Mouse (Mus musculus) forebrain, postnatal 0 days (tissue): ENCODE measurements around the gene Ndufaf2. TPM values are rescaled to one million over a fixed set of nuclear protein-coding genes. Genes with fewer than 3 reads are reported as not detected.

Source experiments
- ATAC-seq: fragments of 200-750 bp; cut with Nextera tagmentation; 2 replicates; pipeline ENCODE4 v1.8.0; 2017; ENCODE audit warnings: mild to moderate bottlenecking, moderate library complexity
- DNase-seq: peaks from one replicate; pipeline ENCODE4 v3.0.0-alpha.2; 2015
- H3K27ac ChIP-seq: fragments of 300-500 bp; sonication (generic); 2 replicates; pipeline ENCODE4 v1.5.1; 2014; ENCODE audit warnings: low read depth, mild to moderate bottlenecking, antibody characterized with exemption, low read length, moderate library complexity, mixed read lengths
- H3K27me3 ChIP-seq: fragments of 300-500 bp; sonication (generic); 2 replicates; pipeline ENCODE4 v1.6.1; 2014; ENCODE audit warnings: mild to moderate bottlenecking, low read length, mixed read lengths; ENCODE audit not compliant: insufficient read depth
- H3K36me3 ChIP-seq: fragments of 300-500 bp; sonication (generic); 2 replicates; pipeline ENCODE4 v1.6.1; 2014; ENCODE audit warnings: mild to moderate bottlenecking, moderate library complexity; ENCODE audit not compliant: insufficient read depth
- H3K4me1 ChIP-seq: fragments of 300-500 bp; sonication (generic); 2 replicates; pipeline ENCODE4 v1.6.1; 2014; ENCODE audit warnings: antibody characterized with exemption; ENCODE audit not compliant: insufficient read depth
- H3K4me2 ChIP-seq: fragments of 300-500 bp; sonication (generic); 2 replicates; pipeline ENCODE4 v1.6.1; 2014; ENCODE audit warnings: low read depth, mild to moderate bottlenecking, moderate library complexity
- H3K4me3 ChIP-seq: fragments of 300-500 bp; sonication (generic); 2 replicates; pipeline ENCODE4 v1.5.1; 2014; ENCODE audit warnings: low read depth, low read length, mixed read lengths
- H3K9ac ChIP-seq: fragments of 300-500 bp; sonication (generic); 2 replicates; pipeline ENCODE4 v1.6.1; 2014; ENCODE audit warnings: mild to moderate bottlenecking
- H3K9me3 ChIP-seq: fragments of 300-500 bp; sonication (generic); 2 replicates; pipeline ENCODE4 v1.6.1; 2016; ENCODE audit warnings: low read length
- CTCF ChIP-seq: sonication (generic); IDR thresholded peaks from 2 replicates; pipeline ENCODE4 v1.5.1; 2016; ENCODE audit warnings: antibody characterized with exemption, control low read depth, low read depth
- WGBS: fragments of 180-500 bp; shearing (Covaris S2); extraction: QIAGEN DNeasy Blood & Tissue Kit; methylation state at CpG from one replicate; pipeline ENCODE4 v1.1.7; 2014; 5-methylcytosine and 5-hydroxymethylcytosine counted together
- polyA plus RNA-seq: library from polyadenylated mRNA; unstranded; fragments of >200 nt; fragmentation: Nextera tagmentation; extraction: Ambion mirVana; gene quantifications from 2 replicates; pipeline ENCODE4 v1.2.1, GENCODE M21; 2015
- total RNA-seq: library from RNA; depleted of rRNA; stranded (reverse); fragments of >200 nt; gene quantifications from 2 replicates; pipeline ENCODE4 v1.2.3, GENCODE M21; 2014; rRNA removed

Ndufaf2 gene
- total and polyA plus RNA-seq, 2 experiments from 2014 or later: 22.1 to 84.1 TPM

DNA sequence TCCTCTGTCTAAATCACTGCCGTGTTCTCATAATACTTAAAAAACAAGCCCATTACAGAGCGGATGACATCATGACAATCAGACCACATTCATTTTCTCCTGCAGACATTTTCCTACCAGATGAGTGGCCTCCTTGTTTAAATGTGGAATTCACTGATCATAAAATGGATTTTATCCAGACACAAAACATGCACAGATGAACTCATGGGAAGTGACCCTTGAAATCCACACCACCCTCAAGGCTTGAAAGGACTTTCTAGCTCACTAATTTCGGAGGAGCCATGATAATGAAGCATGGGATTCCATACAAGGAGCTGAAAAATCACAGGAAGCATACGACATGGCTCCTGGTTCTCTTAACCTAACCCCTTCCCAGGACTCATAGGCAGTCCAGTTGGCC lies 198.5 kb downstream of the Ndufaf2 start:
- DNase-seq: no peak
- no peak for TF ChIP-seq CTCF
- H3K4me3 ChIP-seq: no peak overlapping the region
- no peak for ATAC-seq
- no peak overlapping the region for H3K27ac ChIP-seq
- no peaks in the 10 kb centered on the region for H3K9me3 ChIP-seq
- 81% methylated on average over 4 of the region's 4 CpGs for WGBS
- H3K4me2 ChIP-seq: no peak overlapping the region
- no peaks in the 10 kb centered on the region for H3K36me3 ChIP-seq
- H3K4me1 ChIP-seq: 0 out of 2 replicates have a peak, but pooled peaks cover 4% of the 10 kb centered on the region
- H3K27me3 ChIP-seq: no peaks in the 10 kb centered on the region
- H3K9ac ChIP-seq: no peak overlapping the region

DNA sequence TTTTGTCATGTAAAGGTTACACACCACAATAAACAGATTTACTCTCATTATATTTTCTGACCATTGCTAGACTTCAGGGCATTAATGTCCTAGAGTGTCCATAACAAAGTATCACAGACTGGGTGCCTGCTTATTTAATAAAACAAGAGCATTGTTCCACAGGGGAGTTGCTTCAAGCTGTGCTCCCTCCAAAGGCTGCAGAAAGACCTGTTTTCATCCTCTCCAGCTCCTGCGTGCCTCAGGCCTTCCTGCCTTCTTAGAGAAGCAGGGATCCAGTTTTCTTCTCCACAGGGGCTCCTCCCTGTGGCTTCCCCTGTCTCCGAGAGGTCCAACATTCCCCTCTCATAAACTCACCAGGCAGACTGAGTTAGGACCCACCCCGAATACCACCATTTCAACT lies 202.2 kb downstream of the Ndufaf2 start:
- no peak for DNase-seq
- Histone ChIP-seq H3K4me3 (no peak overlapping the region), H3K9me3 (no peaks in the 10 kb centered on the region), H3K36me3 (no peaks in the 10 kb centered on the region), H3K4me1 (0 out of 2 replicates have a peak, but pooled peaks cover 2% of the 10 kb centered on the region), H3K27ac (no peak overlapping the region), H3K9ac (no peak overlapping the region), H3K4me2 (no peak overlapping the region), H3K27me3 (no peaks in the 10 kb centered on the region)
- 39% methylated on average over 3 of the region's 3 CpGs for WGBS
- no peak for ATAC-seq
- no peak for TF ChIP-seq CTCF

DNA sequence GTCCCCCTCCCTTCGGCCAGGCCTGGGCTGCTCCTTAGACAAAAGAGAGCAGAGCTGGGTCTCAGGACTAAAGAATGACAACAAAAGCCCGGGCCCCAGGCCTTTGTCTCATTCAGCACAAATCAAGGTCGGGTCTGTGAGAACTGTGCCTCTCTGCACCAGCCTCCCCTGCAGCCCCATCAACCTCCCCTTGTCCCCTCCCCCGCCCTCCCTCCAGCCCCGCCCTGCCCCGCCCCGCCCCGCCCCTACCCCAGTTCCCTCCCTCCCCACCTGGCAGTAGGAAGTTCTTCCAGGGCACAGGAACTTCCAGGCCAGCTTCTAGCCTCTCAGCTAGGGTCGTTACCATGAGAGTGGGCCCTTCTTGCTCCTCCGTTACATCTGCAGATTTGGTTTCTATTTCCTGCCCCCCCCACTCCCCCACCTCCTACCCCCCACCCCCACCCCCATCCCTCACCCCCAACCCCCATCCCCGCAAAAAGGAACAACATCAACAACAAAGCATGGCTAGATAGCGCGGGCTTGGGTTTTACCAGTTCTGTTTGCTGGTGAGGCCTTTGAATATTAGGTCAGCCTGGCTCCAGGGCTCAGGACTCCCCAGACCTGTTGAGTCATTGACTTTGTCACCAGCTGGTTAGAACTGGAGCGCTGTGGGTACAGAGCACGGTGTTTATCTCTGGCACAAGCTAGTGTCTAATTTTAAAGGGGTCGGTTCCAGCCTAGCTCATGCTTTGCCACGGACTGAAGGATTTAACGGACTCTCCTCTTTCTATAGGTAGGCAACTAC lies 202.9 kb downstream of the Ndufaf2 start:
- Histone ChIP-seq H3K27ac (no peak overlapping the region), H3K36me3 (no peaks in the 10 kb centered on the region), H3K4me1 (0 out of 2 replicates have a peak, but pooled peaks cover 2% of the 10 kb centered on the region), H3K27me3 (no peaks in the 10 kb centered on the region), H3K4me3 (no peak overlapping the region), H3K9ac (no peak overlapping the region), H3K9me3 (no peaks in the 10 kb centered on the region), H3K4me2 (no peak overlapping the region)
- 11% methylated on average over 17 of the region's 18 CpGs for WGBS
- no peak for TF ChIP-seq CTCF
- no peak for DNase-seq
- ATAC-seq: peak; percentile 51

DNA sequence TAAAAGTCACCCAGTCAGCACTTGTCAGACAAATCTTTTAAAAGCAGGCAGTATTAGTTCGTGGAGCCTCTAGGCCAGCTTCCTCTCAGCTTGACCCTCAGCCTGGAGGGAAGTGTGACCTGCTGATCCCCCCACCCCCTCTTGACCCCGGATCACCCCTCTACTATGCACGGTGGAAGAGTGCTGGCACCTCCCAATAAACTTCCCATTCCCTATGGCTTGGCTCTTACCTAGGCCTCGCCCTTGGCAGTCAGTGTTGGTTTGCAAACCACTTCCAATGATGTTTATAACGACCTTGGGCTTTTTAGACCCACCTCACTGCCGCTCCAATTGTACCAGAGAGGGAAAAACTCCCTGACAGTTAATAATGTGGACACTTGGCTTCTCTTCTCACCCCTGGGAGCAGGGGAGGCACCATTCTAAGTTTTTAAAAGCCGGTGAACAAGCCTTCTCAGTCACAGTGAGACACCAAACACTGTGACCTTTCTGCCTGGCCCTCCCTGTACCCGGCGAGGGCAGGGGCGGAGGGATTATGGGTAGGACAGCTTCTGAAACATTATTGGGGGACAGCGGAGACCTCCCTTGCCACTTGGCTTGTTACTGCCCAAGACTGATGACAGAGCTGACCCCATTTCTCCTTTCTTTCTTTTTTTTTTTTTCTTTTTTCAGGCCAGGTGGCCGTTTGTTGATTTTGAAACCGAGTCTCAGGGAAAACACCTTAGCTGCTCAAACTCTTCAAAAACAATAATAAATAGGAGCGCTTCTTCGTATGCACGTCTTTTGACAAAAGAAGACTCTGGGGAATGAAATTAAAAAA lies 203.8 kb downstream of the Ndufaf2 start:
- Histone ChIP-seq H3K9ac (no peak overlapping the region), H3K4me3 (no peak overlapping the region), H3K4me1 (0 out of 2 replicates have a peak, but pooled peaks cover 2% of the 10 kb centered on the region), H3K4me2 (no peak overlapping the region), H3K9me3 (no peaks in the 10 kb centered on the region), H3K27ac (no peak overlapping the region), H3K36me3 (no peaks in the 10 kb centered on the region), H3K27me3 (no peaks in the 10 kb centered on the region)
- DNase-seq (no peak), ATAC-seq (no peak)
- WGBS: 28% methylated on average over 16 of the region's 16 CpGs
- TF ChIP-seq CTCF: no peak

DNA sequence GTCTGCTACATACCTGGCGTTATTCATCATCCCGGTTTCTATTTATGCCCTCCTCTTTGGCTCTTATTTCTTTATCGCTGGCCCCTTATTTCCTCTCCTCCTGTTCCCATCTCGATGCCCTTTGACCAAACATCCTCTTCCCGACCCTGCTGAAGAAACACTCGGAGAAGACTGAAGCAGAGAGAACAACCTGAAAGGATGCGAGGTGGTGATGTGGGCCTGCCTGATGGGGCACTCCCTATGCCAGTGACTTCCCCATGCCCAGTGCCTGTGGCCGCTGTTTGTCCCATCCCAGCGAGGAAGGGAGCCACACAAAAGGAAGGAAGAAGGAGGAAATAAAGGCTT lies 204.4 kb downstream of the Ndufaf2 start:
- Histone ChIP-seq H3K9me3 (no peaks in the 10 kb centered on the region), H3K36me3 (no peaks in the 10 kb centered on the region), H3K9ac (no peak overlapping the region), H3K27me3 (no peaks in the 10 kb centered on the region), H3K27ac (no peak overlapping the region), H3K4me1 (0 out of 2 replicates have a peak, but pooled peaks cover 2% of the 10 kb centered on the region), H3K4me3 (no peak overlapping the region), H3K4me2 (no peak overlapping the region)
- DNase-seq (no peak), ATAC-seq (no peak)
- no peak for TF ChIP-seq CTCF
- 37% methylated on average over 9 of the region's 9 CpGs for WGBS

Other genes starting within 250 kb of the Ndufaf2 start
- gene Smim15, start 114.2 kb downstream of the Ndufaf2 start, total RNA-seq: 40.3 and 46.5 TPM in 2 replicates
- 34.0 and 36.8 TPM in 2 replicates for gene Smim15, start 114.2 kb downstream of the Ndufaf2 start, polyA plus RNA-seq
- 38.3 and 42.3 TPM in 2 replicates for gene Ercc8, start 108 bp upstream of the Ndufaf2 start, total RNA-seq
- gene Ercc8, start 108 bp upstream of the Ndufaf2 start, polyA plus RNA-seq: 28.4 and 31.1 TPM in 2 replicates
- 2.6 TPM in 2 replicates for gene Elovl7, start 55.8 kb upstream of the Ndufaf2 start, total RNA-seq
- gene Elovl7, start 55.8 kb upstream of the Ndufaf2 start, polyA plus RNA-seq: 2.0 and 2.9 TPM in 2 replicates
- gene Depdc1b, start 157.7 kb upstream of the Ndufaf2 start, total RNA-seq: 1.8 and 3.1 TPM in 2 replicates
- gene Depdc1b, start 157.7 kb upstream of the Ndufaf2 start, polyA plus RNA-seq: 0.50 and 0.51 TPM in 2 replicates